Mouse (Mus musculus) T-helper 17 cell (primary cell): Measurements from ENCODE around the gene Map3k5.

Experiments
- in situ Hi-C, 2 experiments: fragments of 300-600 bp; cut with MboI, MseI; formaldehyde crosslinking; loops; 1 replicate in 1 of 2; 2 replicates in 1 of 2; pipeline ENCODE4 v1.15.1; 2025; ENCODE audit warnings: high pct_unique_total_duplicates in 2 of 2

The Map3k5 gene

GRCm38 (mm10) chr10:20040677-20041076, 106.4 kb downstream of the Map3k5 start:
- in situ Hi-C loops, result loop anchor here in 1 of 2 experiments (10.0 kb wide), 1 partner anchor 936 kb away; no protein-coding TSS in a partner anchor

GRCm38 (mm10) chr10:20042081-20042480, 107.8 kb downstream of the Map3k5 start:
- in situ Hi-C loops, result loop anchor here in 1 of 2 experiments (10.0 kb wide), 1 partner anchor 937 kb away; no protein-coding TSS in a partner anchor

- in situ Hi-C loops, result loop anchor here in 1 of 2 experiments (10.0 kb wide), 1 partner anchor 939 kb away; no protein-coding TSS in a partner anchor
Measured at GRCm38 (mm10) chr10:20044051-20044450, 109.8 kb downstream of the Map3k5 start.

- in situ Hi-C loops, result loop anchor here in 1 of 2 experiments (10.0 kb wide), 1 partner anchor 941 kb away; no protein-coding TSS in a partner anchor
Measured at GRCm38 (mm10) chr10:20045733-20046495, 111.6 kb downstream of the Map3k5 start.

- in situ Hi-C loops, result no loop called here
Measured at GRCm38 (mm10) chr10:20056859-20057644, 122.8 kb downstream of the Map3k5 start.

GRCm38 (mm10) chr10:20058031-20058430, 123.8 kb downstream of the Map3k5 start:
- in situ Hi-C loops, result no loop called here

- in situ Hi-C loops, result no loop called here
Measured at GRCm38 (mm10) chr10:20058841-20059240, 124.6 kb downstream of the Map3k5 start.

- in situ Hi-C loops, result loop anchor here in 1 of 2 experiments (10.0 kb wide), 1 partner anchor 146 kb away; no protein-coding TSS in a partner anchor
Measured at GRCm38 (mm10) chr10:20060320-20060970, 126.2 kb downstream of the Map3k5 start.

- in situ Hi-C loops, result loop anchor here in 1 of 2 experiments (10.0 kb wide), 1 partner anchor 150 kb away; no protein-coding TSS in a partner anchor
Measured at GRCm38 (mm10) chr10:20064556-20065207, 130.4 kb downstream of the Map3k5 start.

GRCm38 (mm10) chr10:20066069-20066665, 131.9 kb downstream of the Map3k5 start:
- in situ Hi-C loops, result loop anchor here in 1 of 2 experiments (10.0 kb wide), 1 partner anchor 151 kb away; no protein-coding TSS in a partner anchor

GRCm38 (mm10) chr10:20069771-20070460, 135.6 kb downstream of the Map3k5 start:
- in situ Hi-C loops, result loop anchor here (5.0 to 10.0 kb wide), 4 partner anchors 138 to 363 kb away; partner anchors contain the start of gene Map3k5 (in 1 of the 2)

- in situ Hi-C loops, result loop anchor here (5.0 kb wide), 3 partner anchors 138 to 363 kb away; partner anchors contain the start of gene Map3k5 (in 1 of the 2)
Measured at GRCm38 (mm10) chr10:20070576-20071109, 136.4 kb downstream of the Map3k5 start.

- in situ Hi-C loops, result loop anchor here (5.0 kb wide), 3 partner anchors 139 to 364 kb away; partner anchors contain the start of gene Map3k5 (in 1 of the 2)
Measured at GRCm38 (mm10) chr10:20071716-20072115, 137.4 kb downstream of the Map3k5 start.

- in situ Hi-C loops, result loop anchor here (5.0 kb wide), 3 partner anchors 141 to 366 kb away; partner anchors contain the start of gene Map3k5 (in 1 of the 2)
Measured at GRCm38 (mm10) chr10:20073236-20073893, 139.1 kb downstream of the Map3k5 start.

GRCm38 (mm10) chr10:20076541-20077469, 142.5 kb downstream of the Map3k5 start:
- in situ Hi-C loops, result no loop called here

GRCm38 (mm10) chr10:20078350-20078749, 144.1 kb downstream of the Map3k5 start:
- in situ Hi-C loops, result no loop called here

GRCm38 (mm10) chr10:20087841-20088240, 153.6 kb downstream of the Map3k5 start:
- in situ Hi-C loops, result no loop called here
